Mouse (Mus musculus): ENCODE results near the gene Xab2. TPM values are rescaled to one million over a fixed set of nuclear protein-coding genes. Genes with fewer than 3 reads are reported as not detected.

The Xab2 gene
- polyA plus RNA-seq, 1 experiment from 2014 or later, result 48.1 TPM

DNA sequence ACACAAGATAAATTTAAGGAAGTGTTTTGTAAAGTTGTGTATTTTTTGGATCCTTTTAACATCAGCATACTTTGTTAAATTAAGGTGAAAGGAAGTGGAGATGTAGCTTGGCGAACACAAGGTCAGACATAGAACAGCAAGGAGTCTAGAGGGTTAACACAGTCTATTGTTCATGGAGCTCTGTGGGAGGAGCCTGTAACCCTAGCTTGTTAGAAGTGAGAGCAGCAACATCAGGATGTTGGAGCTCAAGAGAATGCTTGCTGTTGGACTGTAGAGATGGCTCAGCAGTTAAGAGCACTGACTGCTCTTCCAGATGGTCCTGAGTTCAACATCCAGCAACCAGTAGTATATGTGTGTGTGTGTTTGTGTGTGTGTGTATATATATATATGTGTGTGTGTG is 27.9 kb upstream of the Xab2 start:
- Histone ChIP-seq H3K27ac (ENCODE audit: low read length) (no peak overlapping the region), H3K36me3 (ENCODE audit: control insufficient read depth, insufficient read depth, low read length) (no peaks in the 10 kb centered on the region), H3K4me1 (ENCODE audit: control insufficient read depth, insufficient read depth, low read length) (no peaks in the 10 kb centered on the region), H3K9ac (ENCODE audit: low read depth, low read length) (no peak overlapping the region), H3K4me3 (ENCODE audit: low read length) (no peak overlapping the region), H3K4me2 (ENCODE audit: low read depth, low read length) (no peak overlapping the region; the same call in 1 of the 2 replicates), H3K9me3 (ENCODE audit: control insufficient read depth, low read length) (no peaks in the 10 kb centered on the region), H3K27me3 (replicated peaks; ENCODE audit: control insufficient read depth, insufficient read depth, low read length) (no peaks in the 10 kb centered on the region)
- 45% methylated on average over 1 of the region's 1 CpGs for WGBS
- no peak for ATAC-seq

DNA sequence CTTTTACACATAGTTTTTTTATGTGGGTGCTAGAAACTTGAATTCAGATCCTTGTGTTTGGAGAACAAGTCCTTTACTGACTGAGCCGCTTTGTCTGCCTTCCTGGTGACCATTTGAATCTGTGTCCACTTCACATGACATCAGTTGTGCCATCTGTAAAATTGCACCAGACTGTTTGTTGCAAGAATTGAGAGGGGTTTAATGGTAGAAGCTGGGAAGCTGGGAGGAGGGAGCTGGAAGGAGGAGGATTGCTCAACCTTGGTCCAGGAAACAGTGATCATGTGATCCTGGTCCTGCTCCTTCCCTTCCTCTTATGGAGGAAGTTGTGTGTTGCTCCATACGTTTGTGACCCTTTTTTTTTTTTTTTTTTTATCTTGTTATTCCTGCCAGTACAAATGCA is 27.2 kb upstream of the Xab2 start:
- no peaks in the 10 kb centered on the region for H3K9me3 ChIP-seq (ENCODE audit: control insufficient read depth, low read length)
- H3K4me3 ChIP-seq (ENCODE audit: low read length), result no peak overlapping the region
- 56% methylated on average over 2 of the region's 2 CpGs for WGBS
- H3K4me2 ChIP-seq (ENCODE audit: low read depth, low read length), result no peak overlapping the region
- no peaks in the 10 kb centered on the region for H3K36me3 ChIP-seq (ENCODE audit: control insufficient read depth, insufficient read depth, low read length)
- no peak overlapping the region for H3K27ac ChIP-seq (ENCODE audit: low read length)
- H3K9ac ChIP-seq (ENCODE audit: low read depth, low read length), result no peak overlapping the region
- H3K27me3 ChIP-seq (replicated peaks; ENCODE audit: control insufficient read depth, insufficient read depth, low read length), result no peaks in the 10 kb centered on the region
- H3K4me1 ChIP-seq (ENCODE audit: control insufficient read depth, insufficient read depth, low read length), result no peaks in the 10 kb centered on the region
- no peak for ATAC-seq

DNA sequence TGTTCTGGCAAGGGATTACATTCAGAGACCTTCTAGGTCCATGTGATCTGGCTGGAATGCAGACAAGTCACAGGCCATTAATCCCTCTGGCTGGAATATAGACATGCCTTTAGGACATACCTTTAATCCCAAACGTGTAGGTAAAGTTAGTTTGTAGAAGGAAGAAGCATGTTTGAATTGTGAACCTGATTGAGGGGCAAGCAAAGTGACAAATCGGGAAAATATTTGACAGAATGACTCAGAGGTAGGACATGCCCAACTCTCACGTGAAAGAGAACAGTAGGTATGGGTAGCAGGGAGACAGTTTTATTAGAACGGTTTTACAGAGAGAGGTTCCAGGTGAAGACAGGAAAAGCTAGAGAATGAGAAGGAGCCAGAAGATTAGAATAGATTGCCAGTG is 26.4 kb upstream of the Xab2 start:
- no peak overlapping the region for H3K27ac ChIP-seq (ENCODE audit: low read length)
- H3K4me1 ChIP-seq (ENCODE audit: control insufficient read depth, insufficient read depth, low read length), result no peaks in the 10 kb centered on the region
- H3K27me3 ChIP-seq (replicated peaks; ENCODE audit: control insufficient read depth, insufficient read depth, low read length), result no peaks in the 10 kb centered on the region
- H3K36me3 ChIP-seq (ENCODE audit: control insufficient read depth, insufficient read depth, low read length), result no peaks in the 10 kb centered on the region
- 71% methylated on average over 4 of the region's 4 CpGs for WGBS
- no peak for ATAC-seq
- H3K9ac ChIP-seq (ENCODE audit: low read depth, low read length), result no peak overlapping the region
- no peak overlapping the region for H3K4me3 ChIP-seq (ENCODE audit: low read length)
- no peak overlapping the region for H3K4me2 ChIP-seq (ENCODE audit: low read depth, low read length)
- H3K9me3 ChIP-seq (ENCODE audit: control insufficient read depth, low read length), result no peaks in the 10 kb centered on the region

DNA sequence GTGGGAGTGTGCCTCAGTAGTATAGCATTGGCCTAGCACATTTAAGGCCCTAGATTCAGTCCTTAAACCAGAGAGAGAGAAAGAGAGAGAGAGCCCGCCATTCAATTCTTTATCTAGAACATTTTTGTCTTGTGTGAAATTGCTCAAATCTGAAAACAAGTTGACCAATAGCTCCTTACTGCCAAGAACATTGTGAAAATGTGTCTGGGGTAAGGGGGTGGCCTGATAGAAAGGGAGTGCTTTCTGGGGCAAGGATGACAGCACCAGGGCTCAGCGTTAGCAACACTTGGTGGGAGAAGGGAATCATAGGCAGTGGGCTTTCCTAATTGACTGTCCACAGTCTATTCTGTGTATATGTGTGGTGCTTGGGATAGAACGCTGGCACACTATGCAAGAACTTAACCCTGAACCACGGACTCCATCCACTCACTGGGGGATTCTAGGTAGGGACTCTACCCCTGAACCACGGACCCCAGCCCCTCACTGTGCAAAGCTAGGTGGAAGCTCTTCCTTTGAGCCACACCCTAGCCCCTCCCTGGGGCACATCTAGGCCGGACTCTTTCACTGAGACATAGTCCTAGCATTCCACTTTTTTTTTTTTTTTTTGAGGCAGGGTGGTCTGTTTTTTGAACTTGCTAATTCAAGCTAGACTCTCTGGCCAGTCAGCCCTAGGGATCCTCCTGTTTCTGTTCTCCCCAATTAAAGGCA is 25.9 kb upstream of the Xab2 start:
- no peaks in the 10 kb centered on the region for H3K27me3 ChIP-seq (replicated peaks; ENCODE audit: control insufficient read depth, insufficient read depth, low read length)
- H3K36me3 ChIP-seq (ENCODE audit: control insufficient read depth, insufficient read depth, low read length), result no peaks in the 10 kb centered on the region
- WGBS, result 84% methylated on average over 6 of the region's 6 CpGs
- no peak overlapping the region for H3K4me2 ChIP-seq (ENCODE audit: low read depth, low read length)
- no peak for ATAC-seq
- no peak overlapping the region for H3K9ac ChIP-seq (ENCODE audit: low read depth, low read length)
- no peaks in the 10 kb centered on the region for H3K4me1 ChIP-seq (ENCODE audit: control insufficient read depth, insufficient read depth, low read length)
- H3K27ac ChIP-seq (ENCODE audit: low read length), result no peak overlapping the region
- no peak overlapping the region for H3K4me3 ChIP-seq (ENCODE audit: low read length)
- no peaks in the 10 kb centered on the region for H3K9me3 ChIP-seq (ENCODE audit: control insufficient read depth, low read length)

DNA sequence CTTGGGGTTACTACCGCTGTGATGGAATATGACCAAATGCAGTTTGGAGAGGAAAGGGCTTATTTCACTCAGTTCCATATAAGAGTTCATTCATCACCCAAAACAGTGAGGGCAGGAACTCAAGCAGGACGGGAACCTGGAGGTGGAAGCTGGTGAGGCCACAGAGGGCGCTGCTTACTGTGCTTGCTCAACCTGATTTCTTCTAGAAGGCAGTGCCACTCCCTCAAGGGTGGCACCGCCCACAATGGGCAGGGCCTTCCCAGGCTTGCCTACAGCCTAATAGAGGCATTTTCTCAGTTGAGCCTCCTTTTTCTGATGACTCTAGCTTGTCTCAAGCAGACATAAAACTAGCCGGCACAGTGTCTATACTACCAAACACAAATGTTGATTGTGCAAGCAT is 24.7 kb upstream of the Xab2 start:
- WGBS, result 17% methylated on average over 5 of the region's 5 CpGs

DNA sequence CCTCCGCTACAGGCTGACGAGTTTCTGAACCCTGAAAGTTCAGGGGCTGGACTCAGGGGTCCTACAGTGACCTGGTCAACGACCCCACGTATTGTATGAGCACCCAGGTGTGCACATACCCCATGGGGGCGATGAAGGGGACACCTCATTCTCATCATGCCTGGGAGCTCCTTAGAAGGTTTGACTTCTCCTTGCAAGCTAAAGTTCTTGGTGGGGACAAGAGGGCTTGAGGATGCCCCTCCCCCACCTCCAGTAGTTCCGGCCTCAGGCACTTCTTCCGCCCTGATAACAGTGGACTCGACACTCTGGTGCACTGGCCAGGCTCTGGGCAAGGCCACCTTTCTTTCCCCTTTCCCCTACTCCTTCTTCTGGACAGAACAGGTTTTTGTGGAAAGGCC is 10.4 kb upstream of the Xab2 start:
- Histone ChIP-seq H3K36me3 (ENCODE audit: control insufficient read depth, insufficient read depth, low read length) (no peaks in the 10 kb centered on the region), H3K27me3 (replicated peaks; ENCODE audit: control insufficient read depth, insufficient read depth, low read length) (no peaks in the 10 kb centered on the region), H3K27ac (ENCODE audit: low read length) (peak overlapping the region; percentile 20; the same call in 1 of the 2 replicates), H3K9me3 (ENCODE audit: control insufficient read depth, low read length) (no peaks in the 10 kb centered on the region), H3K9ac (ENCODE audit: low read depth, low read length) (peak overlapping the region; percentile 76), H3K4me1 (ENCODE audit: control insufficient read depth, insufficient read depth, low read length) (no peaks in the 10 kb centered on the region; the same call in 1 of the 2 replicates), H3K4me3 (ENCODE audit: low read length) (peak overlapping the region; percentile 61), H3K4me2 (ENCODE audit: low read depth, low read length) (peak overlapping the region; percentile 59)
- 9% methylated on average over 8 of the region's 8 CpGs for WGBS
- ATAC-seq, result peak; percentile 69

More for the DNA sequence above, 24.7 kb upstream of the Xab2 start:
- no peak overlapping the region for H3K4me3 ChIP-seq (ENCODE audit: low read length)
- no peaks in the 10 kb centered on the region for H3K27me3 ChIP-seq (replicated peaks; ENCODE audit: control insufficient read depth, insufficient read depth, low read length)
- H3K9me3 ChIP-seq (ENCODE audit: control insufficient read depth, low read length), result no peaks in the 10 kb centered on the region
- H3K4me1 ChIP-seq (ENCODE audit: control insufficient read depth, insufficient read depth, low read length), result no peaks in the 10 kb centered on the region
- no peak overlapping the region for H3K27ac ChIP-seq (ENCODE audit: low read length)
- peak; percentile 77 for ATAC-seq
- H3K36me3 ChIP-seq (ENCODE audit: control insufficient read depth, insufficient read depth, low read length), result no peaks in the 10 kb centered on the region
- no peak overlapping the region for H3K4me2 ChIP-seq (ENCODE audit: low read depth, low read length)
- no peak overlapping the region for H3K9ac ChIP-seq (ENCODE audit: low read depth, low read length)

DNA sequence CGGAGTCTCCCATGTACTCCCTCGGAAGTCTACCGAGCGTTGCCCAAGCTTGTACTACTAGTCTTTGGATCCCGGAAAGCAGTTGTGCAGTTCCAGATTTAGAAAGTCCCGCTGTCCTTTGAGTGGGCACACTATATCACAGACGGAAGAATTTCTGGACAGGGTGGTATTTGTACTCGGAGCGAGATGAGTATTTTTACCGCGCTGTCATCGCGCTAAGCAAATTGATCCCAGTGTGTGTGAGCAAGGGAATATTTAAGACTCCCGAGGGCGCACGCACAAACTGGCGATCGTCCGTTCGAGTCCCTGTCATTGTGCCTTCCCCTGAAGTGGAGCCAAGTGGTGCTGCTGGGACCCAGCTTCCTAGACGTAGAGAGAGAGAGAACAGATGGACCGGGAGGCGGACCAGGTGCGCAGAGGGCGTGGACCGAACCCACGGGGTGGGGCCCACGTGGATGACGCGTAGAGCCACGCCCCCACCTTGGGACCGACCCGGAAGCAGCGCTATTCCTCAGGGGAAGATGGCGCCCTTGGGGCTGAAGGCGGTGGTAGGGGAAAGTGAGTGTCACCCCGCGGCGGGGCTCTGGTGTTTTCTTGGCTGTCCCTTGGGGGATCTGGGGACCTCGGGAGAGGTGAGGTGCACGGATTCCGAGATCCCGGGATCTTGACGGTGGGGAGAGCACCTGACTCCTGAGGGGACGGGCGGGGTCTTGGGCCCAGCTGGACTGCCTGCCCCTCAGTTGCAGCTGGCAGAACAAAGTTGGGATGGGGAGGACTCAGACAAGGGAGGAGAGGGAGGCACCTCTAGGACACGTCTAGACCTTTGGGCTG is 9.7 kb upstream of the Xab2 start, which contains the start of gene Stxbp2:
TSS of gene Stxbp2 (plus strand) at position 309 of the 831 bp plus-strand sequence.
- no peaks in the 10 kb centered on the region for H3K9me3 ChIP-seq (ENCODE audit: control insufficient read depth, low read length)
- ATAC-seq, result peak; percentile 94
- peak within 1 kb of the TSS; percentile 76 for H3K9ac ChIP-seq (ENCODE audit: low read depth, low read length)
- peak within 1 kb of the TSS; percentile 61 for H3K4me3 ChIP-seq (ENCODE audit: low read length)
- H3K27ac ChIP-seq (ENCODE audit: low read length), result peak within 1 kb of the TSS; percentile 20; the same call in 1 of the 2 replicates
- no peaks in the 10 kb centered on the region for H3K36me3 ChIP-seq (ENCODE audit: control insufficient read depth, insufficient read depth, low read length)
- peak within 1 kb of the TSS; percentile 59 for H3K4me2 ChIP-seq (ENCODE audit: low read depth, low read length)
- no peaks in the 10 kb centered on the region for H3K27me3 ChIP-seq (replicated peaks; ENCODE audit: control insufficient read depth, insufficient read depth, low read length)
- 6% methylated on average over 47 of the region's 47 CpGs for WGBS
- H3K4me1 ChIP-seq (ENCODE audit: control insufficient read depth, insufficient read depth, low read length), result no peaks in the 10 kb centered on the region; the same call in 1 of the 2 replicates

DNA sequence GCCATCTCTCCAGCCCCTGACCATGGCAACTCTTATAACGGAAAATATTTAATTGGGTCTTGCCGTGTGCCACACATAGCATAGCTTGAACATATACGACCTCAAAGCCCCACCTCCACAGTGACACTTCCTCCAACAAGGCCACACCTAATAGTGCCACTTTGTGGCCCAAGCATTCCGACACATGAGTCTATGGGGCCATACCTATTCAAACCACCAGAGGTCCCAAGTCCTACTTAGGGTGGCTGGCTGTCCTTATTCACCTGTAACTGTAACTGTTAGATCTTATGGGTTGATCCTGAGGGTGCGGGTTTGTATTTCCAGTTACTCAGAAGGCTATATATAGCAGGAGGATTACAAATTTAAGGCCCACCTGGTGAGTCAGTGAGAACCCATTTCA is 6.9 kb upstream of the Xab2 start:
- Histone ChIP-seq H3K4me3 (ENCODE audit: low read length) (no peak overlapping the region), H3K4me1 (ENCODE audit: control insufficient read depth, insufficient read depth, low read length) (no peaks in the 10 kb centered on the region; the same call in 1 of the 2 replicates), H3K9ac (ENCODE audit: low read depth, low read length) (no peak overlapping the region), H3K36me3 (ENCODE audit: control insufficient read depth, insufficient read depth, low read length) (no peaks in the 10 kb centered on the region), H3K4me2 (ENCODE audit: low read depth, low read length) (no peak overlapping the region), H3K27ac (ENCODE audit: low read length) (no peak overlapping the region), H3K9me3 (ENCODE audit: control insufficient read depth, low read length) (no peaks in the 10 kb centered on the region), H3K27me3 (replicated peaks; ENCODE audit: control insufficient read depth, insufficient read depth, low read length) (no peaks in the 10 kb centered on the region)
- whole genome bisulfite sequencing, result 32% methylated on average over 5 of the region's 5 CpGs
- 0 out of 2 replicates have a peak, but pooled peaks have one; percentile 18 for ATAC-seq

DNA sequence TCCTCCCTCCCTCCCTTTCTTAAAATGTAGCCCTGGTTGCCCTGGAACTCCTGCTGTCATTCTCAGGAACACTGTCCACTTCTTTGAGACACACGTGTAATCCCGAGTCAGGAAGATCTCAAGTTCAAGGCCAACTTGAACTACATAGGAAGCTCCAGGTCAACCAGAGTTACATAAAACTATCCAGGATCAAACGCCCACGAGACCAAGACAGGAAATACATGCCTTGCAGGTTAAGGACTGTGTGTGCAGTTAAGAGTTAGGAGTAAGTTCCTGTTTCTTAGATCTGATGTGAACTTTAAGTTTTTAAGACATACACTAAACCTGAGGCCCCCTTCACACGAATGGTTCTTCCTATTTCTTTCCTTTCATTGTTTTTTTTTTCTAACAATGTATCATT is 5.9 kb upstream of the Xab2 start:
- ATAC-seq, result no peak
- H3K4me3 ChIP-seq (ENCODE audit: low read length), result no peak overlapping the region
- H3K9ac ChIP-seq (ENCODE audit: low read depth, low read length), result no peak overlapping the region
- H3K9me3 ChIP-seq (ENCODE audit: control insufficient read depth, low read length), result no peaks in the 10 kb centered on the region
- H3K36me3 ChIP-seq (ENCODE audit: control insufficient read depth, insufficient read depth, low read length), result no peaks in the 10 kb centered on the region
- H3K4me1 ChIP-seq (ENCODE audit: control insufficient read depth, insufficient read depth, low read length), result peaks cover 4% of the 10 kb centered on the region; the same call in 1 of the 2 replicates
- H3K27ac ChIP-seq (ENCODE audit: low read length), result no peak overlapping the region
- no peaks in the 10 kb centered on the region for H3K27me3 ChIP-seq (replicated peaks; ENCODE audit: control insufficient read depth, insufficient read depth, low read length)
- 56% methylated on average over 5 of the region's 5 CpGs for WGBS
- no peak overlapping the region for H3K4me2 ChIP-seq (ENCODE audit: low read depth, low read length)

All from intestine, embryonic 16.5 days (tissue).